Mouse (Mus musculus) forebrain, embryonic 11.5 days (tissue): ENCODE measurements around the gene Pou3f1. TPM values are rescaled to one million over a fixed set of nuclear protein-coding genes. Genes with fewer than 3 reads are reported as not detected.

Source experiments
- ATAC-seq: fragments of 200-750 bp; cut with Nextera tagmentation; replicated peaks from 2 replicates; pipeline ENCODE4 v1.8.0; 2017; ENCODE audit warnings: moderate TSS enrichment; ENCODE audit not compliant: low FRiP score
- DNase-seq: peaks from one replicate; pipeline ENCODE4 v3.0.0-alpha.2; 2017; ENCODE audit warnings: low spot score
- H3K27ac ChIP-seq: fragments of 300-500 bp; sonication (generic); 2 replicates; pipeline ENCODE4 v1.5.1; 2014; ENCODE audit warnings: low read depth, low read length
- H3K27me3 ChIP-seq: fragments of 300-500 bp; sonication (generic); 2 replicates; pipeline ENCODE4 v1.6.1; 2014; ENCODE audit warnings: mild to moderate bottlenecking, low read length, mixed read lengths; ENCODE audit not compliant: control insufficient read depth, insufficient read depth
- H3K36me3 ChIP-seq: fragments of 300-500 bp; sonication (generic); 2 replicates; pipeline ENCODE4 v1.6.1; 2014; ENCODE audit warnings: mild to moderate bottlenecking, low read length, moderate library complexity, mixed read lengths; ENCODE audit not compliant: control insufficient read depth, insufficient read depth
- H3K4me1 ChIP-seq: fragments of 300-500 bp; sonication (generic); replicated peaks from 2 replicates; pipeline ENCODE4 v1.6.1; 2014; ENCODE audit warnings: low read length, mixed read lengths; ENCODE audit not compliant: control insufficient read depth, insufficient read depth
- H3K4me2 ChIP-seq: fragments of 300-500 bp; sonication (generic); 2 replicates; pipeline ENCODE4 v1.6.1; 2014; ENCODE audit warnings: low read depth, mild to moderate bottlenecking, low read length, moderate library complexity, mixed read lengths; ENCODE audit not compliant: severe bottlenecking
- H3K4me3 ChIP-seq: fragments of 300-500 bp; sonication (generic); 2 replicates; pipeline ENCODE4 v1.5.1; 2014; ENCODE audit warnings: low read depth, low read length
- H3K9ac ChIP-seq: fragments of 300-500 bp; sonication (generic); 2 replicates; pipeline ENCODE4 v1.6.1; 2014; ENCODE audit warnings: low read length
- H3K9me3 ChIP-seq: fragments of 300-500 bp; sonication (generic); 2 replicates; pipeline ENCODE4 v1.6.1; 2016; ENCODE audit warnings: low read length, mixed read lengths; ENCODE audit not compliant: control insufficient read depth
- WGBS: fragments of 180-500 bp; shearing (Covaris S2); extraction: QIAGEN DNeasy Blood & Tissue Kit; methylation state at CpG from one replicate; pipeline ENCODE4 v1.1.7; 2014; 5-methylcytosine and 5-hydroxymethylcytosine counted together
- polyA plus RNA-seq: library from polyadenylated mRNA; unstranded; fragments of >200 nt; fragmentation: Nextera tagmentation; extraction: Ambion mirVana; gene quantifications from 2 replicates; pipeline ENCODE4 v1.2.1, GENCODE M21; 2014

The Pou3f1 gene
- polyA plus RNA-seq, 1 experiment from 2014 or later, result 8.6 TPM

DNA sequence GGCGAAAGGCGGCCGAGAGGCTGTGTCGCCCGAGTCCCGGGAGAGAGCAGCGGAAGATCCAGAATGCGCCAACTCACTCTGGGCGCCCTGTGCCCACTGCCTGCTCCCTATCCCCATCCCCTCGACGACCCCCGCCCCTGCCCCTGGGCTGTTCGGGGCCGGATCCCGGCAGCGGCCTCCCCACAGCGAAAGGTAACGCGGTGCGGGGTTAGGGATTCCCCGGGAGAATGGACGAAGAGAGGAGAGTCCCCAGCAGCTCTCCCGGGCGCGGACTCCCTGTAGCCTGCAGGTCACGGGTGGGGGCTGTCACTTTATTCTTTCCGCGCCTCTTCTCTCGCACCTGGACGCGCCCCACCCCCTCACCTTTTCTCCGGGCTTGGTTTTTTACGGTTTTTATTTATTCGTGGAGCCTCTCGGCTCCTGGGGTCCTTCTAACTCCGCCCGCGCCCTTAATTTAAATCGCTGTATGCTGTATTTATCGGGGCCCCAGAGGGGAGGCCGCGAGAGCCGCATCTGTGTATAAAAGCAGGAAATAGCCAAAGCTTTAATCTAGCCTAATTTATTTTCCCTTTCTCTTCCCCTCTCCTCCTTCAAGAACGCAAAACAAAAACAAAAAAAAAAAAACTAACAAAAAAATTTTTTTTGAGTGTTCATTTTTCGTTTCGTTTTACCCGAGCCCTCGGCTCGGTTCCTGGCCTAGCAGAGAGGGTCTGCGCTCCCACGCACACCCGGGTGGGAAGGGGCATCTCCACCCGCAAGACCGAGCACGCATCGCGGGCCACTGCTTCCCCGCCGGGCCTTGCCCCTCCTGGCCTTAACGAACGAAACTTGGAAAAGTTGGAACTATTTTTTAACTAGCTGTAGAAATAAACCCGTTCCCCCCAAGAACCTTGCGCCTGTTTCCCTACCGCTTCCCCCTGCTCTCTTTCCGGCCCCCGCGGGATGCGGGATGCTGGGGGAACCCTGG, 2.9 kb downstream of the Pou3f1 start:
- Histone ChIP-seq H3K4me3 (peak overlapping the region; percentile 59), H3K36me3 (no peaks in the 10 kb centered on the region), H3K9ac (peak overlapping the region; percentile 56), H3K27me3 (peaks cover 76% of the 10 kb centered on the region), H3K9me3 (no peaks in the 10 kb centered on the region), H3K4me1 (peaks cover 19% of the 10 kb centered on the region), H3K27ac (no peak overlapping the region), H3K4me2 (peak overlapping the region; percentile 86)
- ATAC-seq (no peak), DNase-seq (peak; percentile 70)
- under 1% methylated on average over 68 of the region's 68 CpGs for WGBS

DNA sequence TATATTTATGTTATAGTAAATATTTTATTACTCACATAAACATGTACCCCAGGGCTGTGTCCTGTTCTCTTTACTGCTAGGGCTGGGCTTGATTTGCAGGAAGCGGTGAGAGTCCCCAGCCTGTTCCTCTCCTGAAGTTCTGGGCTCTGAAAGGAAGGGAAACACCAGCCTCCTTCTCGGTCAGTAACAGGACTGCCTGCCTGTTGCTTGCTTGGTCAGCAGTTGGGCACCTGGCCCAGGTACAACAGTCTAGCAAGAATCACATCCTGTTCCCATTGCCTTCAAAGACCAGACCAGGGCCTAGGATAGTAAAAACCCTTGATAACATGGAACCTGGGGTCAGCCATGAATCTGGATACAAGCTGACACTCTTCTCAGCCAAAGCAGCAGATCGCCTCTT, 4.0 kb downstream of the Pou3f1 start:
- Histone ChIP-seq H3K4me1 (peaks cover 20% of the 10 kb centered on the region), H3K4me3 (peak overlapping the region; percentile 19), H3K4me2 (peak overlapping the region; percentile 19), H3K27ac (no peak overlapping the region), H3K36me3 (no peaks in the 10 kb centered on the region), H3K27me3 (peaks cover 72% of the 10 kb centered on the region), H3K9ac (no peak overlapping the region), H3K9me3 (no peaks in the 10 kb centered on the region)
- DNase-seq, result no peak
- no peak for ATAC-seq
- 33% methylated on average over 3 of the region's 3 CpGs for WGBS

DNA sequence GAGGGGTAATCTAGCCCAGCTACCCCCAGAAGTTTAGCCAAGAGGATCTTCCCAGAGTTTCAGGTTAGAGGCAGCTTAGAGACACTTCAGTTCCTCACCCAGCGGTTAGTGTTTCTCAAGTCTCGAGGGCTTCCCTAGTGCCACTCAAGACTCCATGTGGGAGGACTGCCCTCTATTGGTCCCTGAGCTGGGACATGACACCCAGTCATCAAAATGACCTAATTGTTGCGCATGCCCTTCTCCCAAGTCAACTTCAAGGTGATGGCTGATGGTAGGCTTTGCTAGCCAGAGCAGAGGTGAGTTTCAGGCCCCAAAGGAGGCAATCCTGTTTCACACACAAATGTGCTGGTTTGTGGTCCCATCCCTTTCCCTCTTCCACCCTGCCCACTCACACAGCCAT, 6.4 kb downstream of the Pou3f1 start:
- no peak overlapping the region for H3K9ac ChIP-seq
- DNase-seq (no peak), ATAC-seq (no peak)
- H3K9me3 ChIP-seq, result no peaks in the 10 kb centered on the region
- H3K4me3 ChIP-seq, result no peak overlapping the region
- 61% methylated on average over 3 of the region's 3 CpGs for WGBS
- no peaks in the 10 kb centered on the region for H3K36me3 ChIP-seq
- no peak overlapping the region for H3K27ac ChIP-seq
- H3K4me2 ChIP-seq, result no peak overlapping the region
- peaks cover 63% of the 10 kb centered on the region for H3K27me3 ChIP-seq
- peaks cover 20% of the 10 kb centered on the region for H3K4me1 ChIP-seq

DNA sequence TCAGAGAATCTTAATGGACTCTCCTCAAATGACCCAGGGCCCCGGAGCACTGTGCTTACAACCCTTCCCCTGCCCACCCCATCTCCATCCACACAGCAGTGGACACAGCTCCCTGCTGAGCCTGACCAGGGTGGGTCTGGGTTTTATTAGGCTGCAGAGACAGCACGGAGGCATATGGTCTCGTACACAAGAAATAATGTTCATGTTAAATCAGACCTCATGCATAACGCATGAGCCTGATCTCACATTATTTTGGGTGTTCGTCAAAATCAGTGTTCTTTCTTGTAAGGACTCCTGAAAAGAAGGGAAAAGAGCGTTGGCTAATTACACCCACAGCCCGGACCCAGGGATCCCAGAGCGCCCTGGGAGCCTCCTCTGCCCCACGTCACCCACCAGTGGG, 7.6 kb downstream of the Pou3f1 start:
- Histone ChIP-seq H3K9ac (no peak overlapping the region), H3K9me3 (no peaks in the 10 kb centered on the region), H3K27me3 (peaks cover 52% of the 10 kb centered on the region), H3K4me2 (no peak overlapping the region), H3K27ac (no peak overlapping the region), H3K36me3 (no peaks in the 10 kb centered on the region), H3K4me3 (no peak overlapping the region), H3K4me1 (peaks cover 19% of the 10 kb centered on the region)
- 56% methylated on average over 9 of the region's 9 CpGs for whole genome bisulfite sequencing
- DNase-seq (no peak), ATAC-seq (no peak)

DNA sequence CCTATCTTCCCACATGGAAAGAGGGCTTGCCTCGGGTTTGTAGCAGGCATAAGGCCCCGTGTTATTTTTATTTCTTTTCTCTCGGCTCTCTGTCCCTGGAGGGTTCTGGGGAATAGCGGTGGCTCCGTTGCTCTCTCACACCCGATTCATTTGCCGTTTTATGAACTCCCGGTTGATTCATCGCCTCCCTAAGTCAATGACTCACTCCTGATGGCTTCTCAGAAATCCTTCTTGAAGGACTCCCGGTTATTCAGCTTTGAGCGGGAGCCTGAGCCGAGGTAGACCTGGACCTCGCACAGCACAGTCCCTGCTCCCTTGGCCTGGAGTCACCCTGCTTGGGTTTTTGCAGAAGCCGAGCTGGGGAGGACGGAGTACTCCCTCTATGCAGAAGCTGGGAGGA, 8.0 kb downstream of the Pou3f1 start:
- Histone ChIP-seq H3K4me2 (no peak overlapping the region), H3K36me3 (no peaks in the 10 kb centered on the region), H3K9me3 (no peaks in the 10 kb centered on the region), H3K9ac (no peak overlapping the region), H3K27me3 (peaks cover 49% of the 10 kb centered on the region), H3K4me1 (peaks cover 19% of the 10 kb centered on the region), H3K27ac (no peak overlapping the region), H3K4me3 (no peak overlapping the region)
- DNase-seq (peak; percentile 45), ATAC-seq (no peak)
- WGBS, result 78% methylated on average over 15 of the region's 15 CpGs

DNA sequence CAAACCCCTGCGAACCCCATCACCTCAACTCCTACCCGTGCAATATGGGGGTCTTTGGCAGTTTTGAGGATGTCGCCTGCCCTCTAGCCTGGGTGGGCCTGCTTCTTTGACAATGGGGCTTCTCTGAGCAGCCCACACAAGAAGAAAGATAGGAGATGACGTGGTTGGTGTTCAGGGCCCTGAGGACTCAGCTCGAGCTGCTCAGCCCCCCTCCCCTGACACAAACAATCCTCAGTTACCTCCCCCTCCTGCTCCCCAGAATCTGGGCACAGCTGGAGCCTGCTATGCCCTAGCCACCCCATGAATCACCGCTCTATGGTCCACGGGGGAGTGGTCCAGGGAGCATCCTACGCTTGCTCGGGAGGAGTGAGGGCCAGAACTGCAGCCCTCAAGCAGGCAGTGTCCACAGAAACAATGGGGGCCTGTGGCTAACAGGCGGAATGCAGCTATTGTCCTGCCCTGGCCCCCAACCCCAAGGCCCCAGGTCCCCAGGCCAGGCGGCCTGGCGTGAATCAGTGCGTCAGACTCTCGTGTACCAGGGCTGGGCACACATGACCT, 10.9 kb downstream of the Pou3f1 start:
- ATAC-seq (peak; percentile 10; the same call in 1 of the 2 replicates), DNase-seq (no peak)
- Histone ChIP-seq H3K4me1 (peaks cover 29% of the 10 kb centered on the region), H3K27ac (0 out of 2 replicates have a peak overlapping the region, but pooled peaks have one; percentile 32), H3K9ac (peak overlapping the region; percentile 39), H3K4me2 (peak overlapping the region; percentile 24), H3K4me3 (no peak overlapping the region), H3K27me3 (peaks cover 39% of the 10 kb centered on the region), H3K9me3 (no peaks in the 10 kb centered on the region), H3K36me3 (no peaks in the 10 kb centered on the region)
- WGBS, result 13% methylated on average over 14 of the region's 14 CpGs

DNA sequence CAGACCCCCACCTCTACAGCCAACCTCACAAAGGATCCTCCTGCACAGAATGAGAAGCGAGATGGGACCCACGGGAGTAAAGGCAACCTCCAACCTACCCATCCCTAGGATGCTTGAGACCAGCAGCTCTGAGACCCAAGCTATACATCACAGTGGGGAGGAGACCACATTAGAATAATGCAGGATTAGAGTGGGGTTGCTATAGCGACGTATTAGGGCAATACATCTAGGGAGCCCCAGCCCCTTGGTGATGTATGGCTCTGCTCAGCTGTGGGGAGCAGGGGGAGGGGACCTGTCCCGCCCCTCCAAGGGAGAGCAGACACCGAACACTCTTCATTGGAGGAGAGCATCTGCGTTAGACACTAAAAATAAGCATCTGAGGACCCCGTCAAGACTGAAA, 11.5 kb downstream of the Pou3f1 start:
- Histone ChIP-seq H3K4me2 (peak overlapping the region; percentile 24), H3K9me3 (no peaks in the 10 kb centered on the region), H3K4me3 (no peak overlapping the region), H3K4me1 (peaks cover 32% of the 10 kb centered on the region), H3K36me3 (no peaks in the 10 kb centered on the region), H3K27me3 (peaks cover 38% of the 10 kb centered on the region), H3K27ac (peak overlapping the region; percentile 32; the same call in 1 of the 2 replicates), H3K9ac (no peak overlapping the region)
- DNase-seq, result no peak
- 4% methylated on average over 8 of the region's 8 CpGs for WGBS
- ATAC-seq, result peak; percentile 80

DNA sequence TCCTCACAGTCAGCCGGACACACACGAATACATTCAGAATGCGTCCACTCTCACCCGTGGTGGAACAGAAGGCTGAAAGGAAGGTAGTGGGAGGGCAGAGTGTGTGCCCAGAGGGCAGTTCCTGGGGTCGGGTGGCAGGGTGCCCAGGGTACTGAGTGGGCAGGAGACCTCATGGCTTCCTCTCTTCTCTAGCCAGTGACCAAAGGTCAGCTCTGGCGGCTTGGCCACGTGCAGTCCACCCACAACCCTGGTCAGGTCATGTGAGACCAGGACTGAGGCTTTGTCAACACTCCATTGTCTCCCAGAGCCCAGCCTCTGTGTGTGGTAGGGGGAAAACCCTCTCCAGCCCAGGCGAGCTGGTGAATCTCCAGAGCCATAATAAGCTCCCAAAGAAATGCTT, 13.6 kb downstream of the Pou3f1 start:
- no peaks in the 10 kb centered on the region for H3K9me3 ChIP-seq
- WGBS, result 73% methylated on average over 8 of the region's 8 CpGs
- no peak overlapping the region for H3K4me3 ChIP-seq
- no peak for DNase-seq
- no peak overlapping the region for H3K4me2 ChIP-seq
- H3K4me1 ChIP-seq, result peaks cover 29% of the 10 kb centered on the region
- ATAC-seq, result no peak
- H3K27ac ChIP-seq, result no peak overlapping the region
- H3K9ac ChIP-seq, result no peak overlapping the region
- H3K27me3 ChIP-seq, result peaks cover 33% of the 10 kb centered on the region
- H3K36me3 ChIP-seq, result no peaks in the 10 kb centered on the region
